Mouse (Mus musculus) WW6 (cell line): ENCODE results near the gene Dnttip2.

ENCODE experiments used
- DNase-seq: peaks from one replicate; pipeline ENCODE4 v3.0.0-alpha.2; 2013; ENCODE audit warnings: low read depth, low spot score

Dnttip2 gene

GRCm38 (mm10) chr3:122324528-122324927 is 50.3 kb downstream of the Dnttip2 start:
- no peak for DNase-seq

DNA sequence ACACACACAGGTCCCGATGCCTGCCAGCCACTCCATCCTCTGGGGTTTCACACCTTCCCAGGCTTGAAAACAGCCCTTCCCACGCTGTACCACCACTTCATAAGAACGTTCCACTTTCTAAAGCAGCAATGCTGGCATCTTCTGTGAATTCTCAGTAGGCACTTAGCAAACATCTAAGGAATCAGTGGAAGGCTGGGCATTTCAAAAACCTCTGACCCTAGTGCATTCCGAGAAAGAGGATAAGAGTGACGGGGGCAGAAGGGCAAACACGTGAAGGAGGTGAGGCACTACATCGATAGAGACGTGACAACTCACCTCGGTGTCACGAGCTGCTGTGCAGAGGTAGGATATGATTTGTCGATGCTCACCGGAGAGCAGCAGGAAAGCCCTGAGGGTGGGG is 56.3 kb downstream of the Dnttip2 start:
- DNase-seq = no peak

- DNase-seq = no peak
Observed at GRCm38 (mm10) chr3:122333493-122333892, 59.3 kb downstream of the Dnttip2 start.

DNA sequence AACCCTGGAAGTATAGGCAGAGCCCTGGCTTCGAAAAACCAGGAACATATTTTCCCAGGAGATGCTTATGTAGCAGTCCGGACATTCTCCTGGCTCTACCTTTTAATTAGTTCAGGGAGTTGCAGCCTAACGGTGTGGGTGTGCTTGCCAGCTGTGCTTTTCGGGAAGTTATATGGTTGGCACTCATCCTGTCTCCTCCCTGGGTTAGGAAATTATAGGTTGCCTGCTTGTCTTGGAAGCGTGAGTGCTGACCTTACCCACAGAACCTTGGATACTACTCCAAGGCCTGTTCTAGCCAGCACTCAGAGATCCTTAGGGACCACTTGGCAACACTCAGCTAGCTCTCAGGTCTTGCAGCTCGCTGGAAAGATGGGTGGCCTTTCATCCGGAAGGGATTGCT is 59.7 kb downstream of the Dnttip2 start:
- DNase-seq = no peak

GRCm38 (mm10) chr3:122334375-122334774 is 60.2 kb downstream of the Dnttip2 start:
- DNase-seq = no peak
